Mouse (Mus musculus): ENCODE results near the gene Csrp2. TPM values are rescaled to one million over a fixed set of nuclear protein-coding genes. Genes with fewer than 3 reads are reported as not detected.

The Csrp2 gene
- total RNA-seq, 2 experiments from 2014 or later, result 42.2 to 47.9 TPM

- intact Hi-C loops (cut with DNase I), result no loop called here
- DNase-seq, result no peak
Observed at GRCm38 (mm10) chr10:110929756-110930155, 10.2 kb downstream of the Csrp2 start.

DNA sequence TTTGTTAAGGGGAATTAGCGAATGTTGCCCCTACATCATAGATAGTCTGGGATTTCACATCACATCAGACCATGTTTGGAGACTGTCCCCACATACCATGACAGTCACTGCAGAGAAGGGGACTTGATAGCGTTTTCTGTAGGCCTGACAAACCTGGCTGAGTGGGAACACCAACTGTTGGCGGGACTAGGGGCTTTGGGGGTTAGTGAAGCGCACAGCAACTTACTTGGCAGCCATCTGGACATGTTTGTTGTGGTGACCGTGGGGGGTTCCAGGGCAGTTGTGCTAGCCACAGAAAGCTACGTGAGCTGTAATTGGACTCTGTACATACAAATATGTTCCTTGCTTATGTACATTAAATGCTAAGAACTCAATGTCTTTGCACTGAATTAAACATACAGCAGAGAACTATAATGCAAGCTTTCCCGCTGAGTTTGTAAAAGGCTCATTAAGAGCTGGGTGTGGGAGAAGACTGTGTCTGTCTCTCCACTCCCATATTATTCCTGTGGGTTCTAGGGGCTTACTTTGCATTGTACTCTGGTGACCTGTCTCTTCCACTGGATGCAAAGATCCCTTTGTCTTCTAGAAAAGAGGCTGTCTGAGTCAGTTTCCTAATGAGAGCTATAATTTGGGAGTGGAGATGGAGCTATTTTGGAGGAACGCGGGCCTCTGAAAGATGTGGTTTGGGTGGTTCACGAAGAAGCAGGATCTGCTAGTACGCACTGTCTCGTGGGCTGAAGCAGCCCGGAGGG is 11.7 kb downstream of the Csrp2 start:
- intact Hi-C loops (cut with DNase I), result no loop called here
- DNase-seq, result no peak

DNA sequence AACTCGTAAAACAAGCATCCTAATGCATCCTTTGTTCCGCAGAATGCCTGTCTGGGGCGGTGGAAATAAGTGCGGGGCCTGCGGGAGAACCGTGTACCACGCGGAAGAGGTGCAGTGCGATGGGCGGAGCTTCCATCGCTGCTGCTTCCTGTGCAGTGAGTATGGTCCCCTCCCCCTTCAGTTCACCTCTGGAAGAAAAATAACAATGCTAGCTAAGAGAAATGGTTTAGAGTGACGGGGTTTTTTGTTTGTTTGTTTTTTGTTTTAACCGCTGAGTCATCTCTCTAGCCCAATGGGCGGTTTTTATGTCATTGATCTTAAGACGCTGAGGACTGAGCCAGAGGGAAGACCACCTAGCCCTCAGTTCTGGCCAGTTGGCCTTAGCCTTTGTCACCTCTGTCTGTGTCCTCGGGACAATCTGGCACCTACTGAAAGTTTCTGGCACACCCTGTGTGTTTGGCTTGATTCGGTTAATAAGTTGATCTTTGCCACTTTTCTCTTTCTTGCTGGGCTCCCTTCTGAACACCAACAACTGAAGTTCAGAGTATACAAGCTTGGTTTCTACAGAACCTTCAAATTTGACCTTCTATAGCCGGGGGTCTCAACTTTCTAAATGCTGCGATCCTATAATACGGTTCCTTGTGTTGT is 12.4 kb downstream of the Csrp2 start:
- no peak for DNase-seq
- intact Hi-C loops (cut with DNase I), result no loop called here

- no peak for DNase-seq
- intact Hi-C loops (cut with DNase I), result no loop called here
Observed at GRCm38 (mm10) chr10:110933584-110933983, 14.0 kb downstream of the Csrp2 start.

GRCm38 (mm10) chr10:110935081-110935480 is 15.5 kb downstream of the Csrp2 start:
- no peak for DNase-seq
- intact Hi-C loops (cut with DNase I), result no loop called here

- intact Hi-C loops (cut with DNase I), result no loop called here
- no peak for DNase-seq
Observed at GRCm38 (mm10) chr10:110935669-110936068, 16.1 kb downstream of the Csrp2 start.

DNA sequence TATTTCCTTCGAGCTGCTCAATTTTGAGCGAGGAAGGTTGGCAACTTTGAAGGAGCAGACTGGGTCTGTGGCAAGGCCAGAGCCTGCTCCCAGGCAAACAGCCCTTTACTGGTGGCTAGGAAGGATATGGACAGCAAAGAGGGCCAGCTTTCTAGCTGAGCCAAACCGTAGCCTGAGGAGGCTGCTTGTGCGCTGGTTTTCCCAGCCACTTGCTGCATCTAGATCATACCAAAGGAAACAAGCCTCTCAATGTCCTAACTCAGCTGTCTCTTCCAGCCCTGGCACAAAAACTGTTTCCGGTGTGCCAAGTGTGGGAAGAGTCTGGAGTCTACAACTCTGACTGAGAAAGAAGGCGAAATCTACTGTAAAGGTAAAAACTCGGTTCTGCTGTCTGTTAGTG is 18.8 kb downstream of the Csrp2 start:
- no peak for DNase-seq
- intact Hi-C loops (cut with DNase I), result no loop called here

DNA sequence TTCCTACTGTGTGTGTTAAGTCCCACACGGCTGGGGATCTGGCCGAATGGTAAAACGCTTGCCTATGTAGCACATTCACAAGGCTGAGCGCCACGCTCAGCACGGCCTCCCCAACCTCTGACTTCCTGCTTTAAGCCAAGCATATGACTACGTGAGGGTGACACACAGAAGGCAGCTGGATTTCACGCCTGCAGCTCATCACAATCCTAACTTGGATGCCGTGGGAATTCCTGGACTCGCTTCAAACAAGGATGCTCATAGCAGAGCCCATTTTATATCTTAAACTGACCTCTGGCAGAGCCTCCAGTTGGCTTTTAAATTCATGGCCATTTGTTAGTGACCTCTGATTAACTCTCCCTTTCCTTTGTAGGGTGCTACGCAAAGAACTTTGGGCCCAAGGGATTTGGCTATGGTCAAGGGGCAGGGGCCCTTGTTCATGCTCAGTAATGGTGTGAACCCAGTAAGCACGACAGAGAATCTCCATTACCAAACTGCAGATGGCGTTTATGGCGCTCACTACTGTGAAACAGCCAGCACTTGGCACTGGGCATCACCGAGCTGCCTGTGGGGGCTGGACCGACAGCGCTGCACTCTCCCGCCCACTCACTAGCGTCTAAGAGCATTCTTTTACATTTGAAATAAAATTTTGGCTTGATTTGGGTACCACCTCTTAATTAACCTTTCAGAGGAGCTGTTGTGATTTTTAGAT is 19.4 kb downstream of the Csrp2 start:
- no peak for DNase-seq
- intact Hi-C loops (cut with DNase I), result no loop called here

- intact Hi-C loops (cut with DNase I), result no loop called here
- no peak for DNase-seq
Observed at GRCm38 (mm10) chr10:110939717-110940116, 20.1 kb downstream of the Csrp2 start.

DNA sequence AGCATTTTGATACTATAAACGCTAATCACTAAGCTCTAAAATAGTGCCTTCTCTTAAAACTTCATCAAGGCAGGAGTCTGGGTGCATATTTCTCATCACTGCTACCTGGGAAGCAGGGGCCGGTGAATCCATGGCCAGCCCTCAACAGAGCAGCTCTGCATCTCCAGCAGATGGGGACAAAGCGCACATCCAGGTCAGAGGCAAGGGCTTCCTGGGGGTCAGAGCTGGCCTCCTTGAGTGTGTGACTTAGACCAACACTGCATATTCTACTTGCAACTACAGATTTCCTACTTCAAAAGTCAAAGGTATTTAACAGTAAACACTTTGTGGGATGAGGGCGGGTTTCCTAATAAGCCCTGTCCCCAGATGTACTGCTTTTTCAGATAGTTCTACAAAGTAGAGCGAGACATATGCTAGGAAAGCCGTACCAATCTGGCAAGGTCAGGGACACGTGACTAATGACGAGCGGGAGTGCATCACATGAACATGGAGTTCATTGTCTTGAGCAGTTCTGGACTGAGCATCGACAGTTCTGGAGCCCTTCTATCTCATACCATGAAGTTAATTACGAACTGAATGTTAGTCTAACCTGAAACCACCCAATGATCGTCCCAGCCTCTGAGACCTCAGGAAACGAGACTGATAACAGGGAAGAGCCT is 21.3 kb downstream of the Csrp2 start:
- intact Hi-C loops (cut with DNase I), result no loop called here
- DNase-seq, result no peak

GRCm38 (mm10) chr10:110941968-110942367 is 22.4 kb downstream of the Csrp2 start:
- intact Hi-C loops (cut with DNase I), result no loop called here
- DNase-seq, result no peak

GRCm38 (mm10) chr10:110942806-110943205 is 23.2 kb downstream of the Csrp2 start:
- intact Hi-C loops (cut with DNase I), result no loop called here
- no peak for DNase-seq

DNA sequence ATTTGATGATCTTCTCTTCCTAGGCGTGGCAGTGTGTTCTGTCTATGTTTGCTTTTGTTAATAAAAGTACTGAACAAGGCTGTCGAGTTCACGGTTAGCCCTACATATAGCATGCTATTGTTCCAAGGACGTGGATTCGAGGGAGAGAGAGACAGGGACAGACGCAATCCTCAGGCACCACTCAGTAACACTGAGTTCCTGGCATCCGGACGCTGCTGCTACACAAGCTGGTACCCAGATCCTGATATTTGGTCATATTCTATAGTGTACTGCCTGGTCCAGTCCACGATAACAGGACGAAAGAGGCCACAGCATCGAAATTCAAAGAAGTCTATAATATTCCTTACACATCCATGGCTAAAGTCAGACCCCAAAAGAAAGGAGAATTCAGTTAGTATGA is 24.6 kb downstream of the Csrp2 start:
- intact Hi-C loops (cut with DNase I), result no loop called here
- no peak for DNase-seq

- intact Hi-C loops (cut with DNase I), result no loop called here
- DNase-seq, result no peak
Observed at GRCm38 (mm10) chr10:110945966-110946365, 26.4 kb downstream of the Csrp2 start.

DNA sequence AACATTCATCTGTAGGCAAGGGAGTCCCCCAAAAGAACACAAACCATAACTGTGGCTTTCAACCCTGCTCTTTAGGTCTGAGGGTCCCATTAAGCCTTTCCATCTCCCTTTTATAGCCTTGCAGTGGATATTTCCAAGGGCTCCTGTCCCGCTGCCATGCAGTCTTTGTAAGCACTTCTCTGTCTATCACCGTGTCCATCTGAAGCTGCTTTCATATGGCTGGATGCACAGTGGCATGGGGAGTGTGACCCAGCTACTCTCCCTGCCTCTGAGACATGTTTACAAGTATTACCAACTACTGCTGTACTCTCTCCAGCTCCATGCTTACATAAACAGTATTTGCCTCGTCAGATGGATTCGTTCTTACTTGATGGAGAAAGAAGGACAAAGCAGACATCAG is 28.0 kb downstream of the Csrp2 start:
- no peak for DNase-seq
- intact Hi-C loops (cut with DNase I), result no loop called here

- DNase-seq, result no peak
- intact Hi-C loops (cut with DNase I), result loop anchor here (5.0 kb wide), 1 partner anchor 34 kb away; the partner anchor contains the start of gene Csrp2
Observed at GRCm38 (mm10) chr10:110951112-110951511, 31.5 kb downstream of the Csrp2 start.

DNA sequence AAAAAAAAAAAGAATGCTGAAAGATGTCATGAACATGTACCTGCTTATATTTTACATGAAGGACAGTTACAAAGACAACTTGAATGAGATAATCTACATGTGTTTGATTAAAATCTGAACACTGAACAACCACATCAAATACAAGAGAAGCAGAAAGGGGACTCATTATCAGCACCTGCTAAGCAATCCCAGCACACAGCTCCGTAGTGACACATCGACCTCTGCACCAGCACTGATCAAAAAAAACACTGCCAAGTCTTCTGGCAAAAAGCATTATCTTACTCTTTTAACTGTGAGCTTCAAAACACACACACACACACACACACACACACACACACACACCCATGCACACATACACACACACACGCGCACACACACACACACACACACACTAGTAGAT is 32.2 kb downstream of the Csrp2 start:
- no peak for DNase-seq
- intact Hi-C loops (cut with DNase I), result loop anchor here (5.0 kb wide), 1 partner anchor 34 kb away; the partner anchor contains the start of gene Csrp2

DNA sequence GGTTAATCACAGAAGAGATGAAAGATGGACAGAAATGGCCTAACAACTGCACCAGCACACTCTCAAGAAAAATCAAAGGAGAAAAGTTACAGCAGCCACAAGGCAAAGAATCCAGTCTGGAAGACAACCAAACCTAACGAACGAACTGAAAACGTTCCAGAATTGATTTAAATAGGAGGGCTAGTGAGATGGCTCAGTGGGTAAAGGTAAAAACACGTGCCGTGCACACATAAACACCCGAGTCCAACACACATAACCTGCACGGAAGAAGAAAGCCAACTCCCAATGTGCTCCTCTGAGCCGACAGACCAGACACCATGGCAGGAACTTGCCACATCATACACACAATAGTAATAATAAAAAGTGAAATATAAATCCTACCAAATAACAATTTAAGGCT is 32.7 kb downstream of the Csrp2 start:
- intact Hi-C loops (cut with DNase I), result loop anchor here (5.0 kb wide), 1 partner anchor 35 kb away; the partner anchor contains the start of gene Csrp2

DNA sequence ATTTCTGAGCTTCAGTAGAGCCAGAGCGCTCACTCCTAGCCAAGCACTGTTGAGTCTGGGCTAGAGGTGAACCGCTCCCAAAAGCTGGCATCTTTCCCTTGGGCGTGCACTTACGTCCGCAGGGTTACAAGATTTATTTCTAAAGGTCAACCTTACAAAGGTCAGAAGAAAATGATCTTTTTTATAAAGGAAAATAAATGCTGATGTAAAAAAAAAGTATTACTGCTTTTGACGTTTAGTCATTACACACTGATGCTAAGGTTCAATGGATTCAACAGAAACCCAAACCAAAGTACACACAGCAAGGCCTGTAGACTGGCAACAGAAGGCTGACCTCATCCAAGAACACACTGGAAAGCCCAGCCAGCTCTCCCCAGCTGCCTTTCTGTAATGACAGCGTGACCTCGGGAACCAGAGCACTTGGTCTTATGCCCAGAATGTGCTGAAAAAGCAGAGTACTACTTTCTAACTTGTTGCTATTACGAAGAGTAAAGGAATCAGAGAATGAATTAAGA is 33.4 kb downstream of the Csrp2 start:
- DNase-seq, result peak; percentile 67 to 73
- intact Hi-C loops (cut with DNase I), result loop anchor here (5.0 kb wide), 1 partner anchor 36 kb away; the partner anchor contains the start of gene Csrp2

More for the DNA sequence above, 32.7 kb downstream of the Csrp2 start:
- no peak for DNase-seq

DNA sequence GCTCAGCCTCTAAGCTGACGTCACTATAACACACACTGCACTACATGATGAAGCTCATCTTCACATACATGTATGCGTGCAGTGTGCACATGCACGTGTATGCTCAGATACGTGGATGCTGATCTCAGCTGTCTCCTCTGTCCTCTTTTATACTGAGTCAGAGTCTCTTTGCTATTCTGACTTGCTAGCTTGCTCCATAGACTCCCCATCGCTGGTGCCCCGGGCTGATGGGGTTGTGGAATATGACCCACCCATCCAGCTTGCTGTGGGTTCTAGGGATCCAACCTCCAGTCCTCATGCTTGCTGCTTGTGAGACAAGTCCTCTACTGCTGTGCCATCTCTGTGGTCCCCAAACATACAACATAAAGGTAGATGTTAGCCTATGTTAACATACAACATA is 39.3 kb downstream of the Csrp2 start:
- DNase-seq, result no peak
- intact Hi-C loops (cut with DNase I), result no loop called here

GRCm38 (mm10) chr10:110959781-110960180 is 40.2 kb downstream of the Csrp2 start:
- intact Hi-C loops (cut with DNase I), result no loop called here
- DNase-seq, result no peak

Data from heart, postnatal 36 days (tissue).